In the genomic region with DNA sequence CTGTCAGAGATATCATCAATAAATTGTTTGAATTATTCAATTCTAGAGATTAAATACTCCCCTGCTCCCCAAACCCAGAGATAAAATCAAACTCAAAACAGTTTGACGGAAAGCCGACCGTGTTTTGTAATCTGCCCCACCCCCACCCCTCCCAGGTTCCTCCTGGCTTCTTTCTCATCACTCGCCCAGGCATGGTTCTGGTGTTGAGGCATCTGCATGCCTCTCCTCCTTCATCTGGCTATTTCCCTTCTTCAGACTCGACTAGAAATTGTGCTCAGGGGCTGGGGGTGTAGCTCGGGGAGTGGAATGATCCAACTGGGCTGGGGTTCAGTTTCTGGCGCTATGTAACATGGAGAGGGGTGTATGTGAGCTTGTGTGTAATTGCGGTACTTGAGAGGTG, we compare ENCODE assay signal across 8 mouse cellular contexts. TPM values are rescaled to one million over a fixed set of nuclear protein-coding genes. Genes with fewer than 3 reads are reported as not detected.
A peak's percentile ranks its signal among the peaks of the same experiment; 100 is the strongest.
DNase-seq lines count a peak whose midpoint lies in the region; ATAC-seq and TF ChIP-seq lines count a peak whose summit lies in the region.

No protein-coding gene starts in this region.

- peaks cover 3% of the 10 kb centered on the region; the same call in 1 of the 2 replicates for H3K27me3 ChIP-seq in midbrain, embryonic 12.5 days
- no peaks in the 10 kb centered on the region for H3K27me3 ChIP-seq in midbrain, embryonic 11.5 days (ENCODE audit: control insufficient read depth, insufficient read depth, low read length)
- no peaks in the 10 kb centered on the region for H3K27me3 ChIP-seq in hindbrain, postnatal 0 days (ENCODE audit: insufficient read depth, low read length)

- TF ChIP-seq CTCF in hindbrain, postnatal 0 days (IDR thresholded peaks at IDR 0.05; ENCODE audit: low read depth) = no peak
- TF ChIP-seq CTCF in olfactory bulb, adult 2 months (IDR thresholded peaks at IDR 0.05; ENCODE audit: insufficient read depth, low read depth, low read length) = no peak

- DNase-seq in cerebellum, postnatal 36 days = peak; percentile 6 to 24
- DNase-seq in cerebellum, adult 11-12 months = no peak
- no peak for DNase-seq in midbrain, embryonic 11.5 days (ENCODE audit: low spot score, missing footprints)
- DNase-seq in hindbrain, postnatal 0 days (ENCODE audit: low spot score) = no peak
- no peak for DNase-seq in layer of hippocampus, postnatal 10 days (ENCODE audit: low spot score in 2 of 2)
- DNase-seq in spleen, postnatal 14 days (ENCODE audit: low spot score in 2 of 2) = no peak

- TF ChIP-seq POLR2A in olfactory bulb, adult 2 months (IDR thresholded peaks at IDR 0.05; ENCODE audit: insufficient read depth, low read depth, low read length) = no peak

- H3K4me3 ChIP-seq in midbrain, embryonic 12.5 days = no peak overlapping the region
- no peak overlapping the region for H3K4me3 ChIP-seq in midbrain, embryonic 11.5 days (ENCODE audit: low read depth, low read length)
- H3K4me3 ChIP-seq in hindbrain, postnatal 0 days (ENCODE audit: low read length) = peak overlapping the region; percentile 21
- peak overlapping the region; percentile 9; the same call in 1 of the 2 replicates for H3K4me3 ChIP-seq in olfactory bulb, adult 2 months (ENCODE audit: insufficient read depth, low read depth, low read length)

- H3K9ac ChIP-seq in midbrain, embryonic 12.5 days (replicated peaks) = no peak overlapping the region
- H3K9ac ChIP-seq in midbrain, embryonic 11.5 days (ENCODE audit: low read length) = no peak overlapping the region
- H3K9ac ChIP-seq in hindbrain, postnatal 0 days (replicated peaks; ENCODE audit: low read length) = peak overlapping the region; percentile 28; the same call in 1 of the 2 replicates

- H3K4me2 ChIP-seq in midbrain, embryonic 12.5 days (replicated peaks) = 0 out of 2 replicates have a peak overlapping the region, but pooled peaks have one; percentile 3
- H3K4me2 ChIP-seq in midbrain, embryonic 11.5 days = no peak overlapping the region
- H3K4me2 ChIP-seq in hindbrain, postnatal 0 days (ENCODE audit: low read depth, low read length) = peak overlapping the region; percentile 51

- no peak for ATAC-seq in midbrain, embryonic 12.5 days (ENCODE audit: low FRiP score, low read depth)
- ATAC-seq in midbrain, embryonic 11.5 days (ENCODE audit: low FRiP score) = no peak
- 0 out of 2 replicates have a peak, but pooled peaks have one; percentile 21 for ATAC-seq in hindbrain, postnatal 0 days

- 0 out of 2 replicates have a peak, but pooled peaks cover 2% of the 10 kb centered on the region for H3K9me3 ChIP-seq in midbrain, embryonic 12.5 days
- H3K9me3 ChIP-seq in midbrain, embryonic 11.5 days (ENCODE audit: control insufficient read depth, low read length) = no peaks in the 10 kb centered on the region; the same call in 1 of the 2 replicates
- H3K9me3 ChIP-seq in hindbrain, postnatal 0 days (ENCODE audit: low read length) = no peaks in the 10 kb centered on the region

- peaks cover 4% of the 10 kb centered on the region; the same call in 1 of the 2 replicates for H3K4me1 ChIP-seq in midbrain, embryonic 12.5 days
- H3K4me1 ChIP-seq in midbrain, embryonic 11.5 days (ENCODE audit: control insufficient read depth, insufficient read depth, low read length) = peaks cover 2% of the 10 kb centered on the region; the same call in 1 of the 2 replicates
- peaks cover 3% of the 10 kb centered on the region; the same call in 1 of the 2 replicates for H3K4me1 ChIP-seq in hindbrain, postnatal 0 days (ENCODE audit: insufficient read depth, low read length)
- H3K4me1 ChIP-seq in olfactory bulb, adult 2 months (ENCODE audit: control insufficient read depth, insufficient read depth, low read length) = peaks cover 12% of the 10 kb centered on the region

- WGBS in midbrain, embryonic 12.5 days = 58% methylated on average over 8 of the region's 8 CpGs
- 54% methylated on average over 8 of the region's 8 CpGs for WGBS in midbrain, embryonic 11.5 days
- WGBS in hindbrain, postnatal 0 days = 43% methylated on average over 8 of the region's 8 CpGs
- WGBS in olfactory bulb, adult 2 months = 38% methylated on average over 8 of the region's 8 CpGs

- no peak overlapping the region for H3K27ac ChIP-seq in midbrain, embryonic 12.5 days (replicated peaks)
- H3K27ac ChIP-seq in midbrain, embryonic 11.5 days (ENCODE audit: low read depth, low read length) = no peak overlapping the region
- H3K27ac ChIP-seq in hindbrain, postnatal 0 days = no peak overlapping the region
- no peak overlapping the region for H3K27ac ChIP-seq in olfactory bulb, adult 2 months (ENCODE audit: insufficient read depth, low read depth, low read length)

- H3K36me3 ChIP-seq in midbrain, embryonic 12.5 days = no peaks in the 10 kb centered on the region
- H3K36me3 ChIP-seq in midbrain, embryonic 11.5 days (ENCODE audit: control insufficient read depth, insufficient read depth, low read length) = no peaks in the 10 kb centered on the region
- H3K36me3 ChIP-seq in hindbrain, postnatal 0 days (ENCODE audit: insufficient read depth, low read length) = no peaks in the 10 kb centered on the region

RNA-seq across cellular contexts. Expression of gene Nfyb, which starts 31.8 kb away (rescaled TPM):
- 58.3 and 69.0 TPM in 2 replicates for polyA plus RNA-seq in midbrain, embryonic 12.5 days (2016; fragmentation: Nextera tagmentation; extraction: Ambion mirVana)
- 79.0 and 85.4 TPM in 2 replicates for polyA plus RNA-seq in midbrain, embryonic 11.5 days (2014; fragmentation: Nextera tagmentation; extraction: Ambion mirVana)
- 30.9 and 34.4 TPM in 2 replicates for total RNA-seq in hindbrain, postnatal 0 days (2014; rRNA removed)
- polyA plus RNA-seq in hindbrain, postnatal 0 days (2015; fragmentation: Nextera tagmentation; extraction: Ambion mirVana) = 27.3 and 28.1 TPM in 2 replicates
- not detected in 2 replicates for polyA plus RNA-seq in olfactory bulb, adult 2 months (2012; ENCODE audit: insufficient read depth, insufficient read length, low replicate concordance, missing spikeins)
- total RNA-seq in layer of hippocampus, postnatal 10 days (2021) = 10 to 100 TPM; 64.2 to 68.3 TPM

RNA-seq across cellular contexts. Expression of gene Txnrd1, which starts 38.0 kb away (rescaled TPM):
- 174 and 176 TPM in 2 replicates for polyA plus RNA-seq in midbrain, embryonic 12.5 days (2016; fragmentation: Nextera tagmentation; extraction: Ambion mirVana)
- polyA plus RNA-seq in midbrain, embryonic 11.5 days (2014; fragmentation: Nextera tagmentation; extraction: Ambion mirVana) = 189 and 195 TPM in 2 replicates
- total RNA-seq in hindbrain, postnatal 0 days (2014; rRNA removed) = 79.6 and 80.0 TPM in 2 replicates
- 62.3 and 64.8 TPM in 2 replicates for polyA plus RNA-seq in hindbrain, postnatal 0 days (2015; fragmentation: Nextera tagmentation; extraction: Ambion mirVana)
- not detected in 2 replicates for polyA plus RNA-seq in olfactory bulb, adult 2 months (2012; ENCODE audit: insufficient read depth, insufficient read length, low replicate concordance, missing spikeins)
- 10 to 100 TPM; 74.1 to 77.4 TPM for total RNA-seq in layer of hippocampus, postnatal 10 days (2021)

Comparison
In these comparisons a context has a peak if more than half of its experiments do, and no peak if none do; other contexts are left out.
1. DNase-seq: peak in cerebellum, postnatal 36 days (2 of 2); none in cerebellum, adult 11-12 months (single experiment), midbrain, embryonic 11.5 days (single experiment), hindbrain, postnatal 0 days (single experiment), layer of hippocampus, postnatal 10 days (0 of 2) and spleen, postnatal 14 days (0 of 2).
2. H3K4me3 ChIP-seq: peak in hindbrain, postnatal 0 days (single experiment) and olfactory bulb, adult 2 months (single experiment); none in midbrain, embryonic 12.5 days (single experiment) and midbrain, embryonic 11.5 days (single experiment).